ENCODE assay signal across 15 mouse cellular contexts in the genomic region with DNA sequence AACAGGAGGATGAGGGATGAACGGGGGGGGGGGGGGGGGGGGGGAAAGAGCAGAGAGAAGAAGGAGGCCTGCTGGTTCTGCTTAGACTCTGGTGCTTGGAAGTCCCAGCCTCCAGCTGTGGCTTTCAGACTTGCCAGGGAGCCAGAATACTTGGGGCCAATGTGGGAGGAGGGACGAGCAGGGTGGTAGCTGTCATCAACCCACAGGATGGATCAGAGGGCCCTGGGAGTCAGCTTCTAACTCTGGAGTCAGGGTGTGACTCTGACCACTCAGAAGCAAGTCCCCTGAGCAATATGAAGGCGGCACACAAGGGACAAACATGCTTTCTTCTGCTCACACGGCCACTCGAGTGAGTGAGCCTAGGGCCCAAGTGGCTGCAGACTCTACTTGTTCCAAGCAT. TPM values are rescaled to one million over a fixed set of nuclear protein-coding genes. Genes with fewer than 3 reads are reported as not detected.
DNase-seq lines count a peak whose midpoint lies in the region; ATAC-seq and TF ChIP-seq lines count a peak whose summit lies in the region.
"Had no signal": no experiment of that assay in that cellular context is flagged by ENCODE, and none has a peak within 500 bp of the region (broad histone marks: within the 10 kb centered on the region; RNA-seq: fewer than 3 reads in every experiment).

No protein-coding gene starts in this region.

- no peak for TF ChIP-seq POLR2A in testis, adult 2 months (IDR thresholded peaks at IDR 0.05; ENCODE audit: control insufficient read depth, low read depth, low read length)

- H3K9me3 ChIP-seq in heart, embryonic 16.5 days (replicated peaks; ENCODE audit: control insufficient read depth, low read length) = no peaks in the 10 kb centered on the region
- H3K9me3 ChIP-seq: liver, embryonic 12.5 days had no signal

- no peak for DNase-seq in testis, postnatal 14 days (ENCODE audit: low spot score)
- peak; percentile 78 for DNase-seq in lung, postnatal 10 days
- no peak for DNase-seq in adrenal gland, adult 18-20 months (ENCODE audit: low spot score in 2 of 2)
- DNase-seq in thymus, postnatal 0 days (ENCODE audit: low spot score) = no peak
- no peak for DNase-seq in T-cell, adult 2 months (ENCODE audit: low spot score)
- DNase-seq: adrenal gland, postnatal 25 days; thymus, postnatal 4 days had no signal

- no peak for TF ChIP-seq CTCF in testis, adult 2 months (IDR thresholded peaks at IDR 0.05; ENCODE audit: control insufficient read depth, insufficient read depth, insufficient replicate concordance, low read depth, low read length)

- H3K4me2 ChIP-seq in heart, embryonic 16.5 days (ENCODE audit: low read depth, low read length) = no peak overlapping the region
- H3K4me2 ChIP-seq: liver, embryonic 12.5 days had no signal

- peak overlapping the region; percentile 56; the same call in 1 of the 2 replicates for H3K27ac ChIP-seq in testis, adult 2 months (ENCODE audit: control insufficient read depth, insufficient read depth, low read depth, low read length)
- H3K27ac ChIP-seq in heart, embryonic 16.5 days (ENCODE audit: low read length) = peak overlapping the region; percentile 71
- H3K27ac ChIP-seq: liver, embryonic 12.5 days had no signal

- no peaks in the 10 kb centered on the region for H3K36me3 ChIP-seq in testis, adult 2 months (ENCODE audit: control insufficient read depth, insufficient read depth, low read length)
- H3K36me3 ChIP-seq in heart, embryonic 16.5 days (ENCODE audit: control insufficient read depth, insufficient read depth) = peaks cover 9% of the 10 kb centered on the region
- H3K36me3 ChIP-seq: liver, embryonic 12.5 days had no signal

- H3K27me3 ChIP-seq in testis, adult 2 months (ENCODE audit: control insufficient read depth, insufficient read depth, low read length) = no peaks in the 10 kb centered on the region
- no peaks in the 10 kb centered on the region for H3K27me3 ChIP-seq in heart, embryonic 16.5 days (ENCODE audit: control insufficient read depth, insufficient read depth, low read length)
- H3K27me3 ChIP-seq: CH12.LX had no signal

- no peak for ATAC-seq in heart, embryonic 16.5 days (replicated peaks; ENCODE audit: extremely low read depth, insufficient read depth, low FRiP score)
- ATAC-seq: liver, embryonic 12.5 days had no signal

- whole genome bisulfite sequencing in heart, embryonic 16.5 days = 39% methylated on average over 5 of the region's 5 CpGs

- H3K4me3 ChIP-seq in testis, adult 2 months (ENCODE audit: control insufficient read depth, low read depth, low read length) = no peak overlapping the region
- no peak overlapping the region for H3K4me3 ChIP-seq in heart, embryonic 16.5 days (ENCODE audit: low read length)
- H3K4me3 ChIP-seq: erythroblast, embryonic 14.5 days; liver, embryonic 12.5 days had no signal

- H3K9ac ChIP-seq in heart, embryonic 16.5 days (ENCODE audit: low read length) = no peak overlapping the region
- H3K9ac ChIP-seq: liver, embryonic 12.5 days had no signal

- H3K4me1 ChIP-seq in testis, adult 2 months (ENCODE audit: control insufficient read depth, insufficient read depth, low read length) = peaks cover 4% of the 10 kb centered on the region
- H3K4me1 ChIP-seq in heart, embryonic 16.5 days (ENCODE audit: control insufficient read depth, insufficient read depth, low read length) = peaks cover 63% of the 10 kb centered on the region
- H3K4me1 ChIP-seq: liver, embryonic 12.5 days had no signal

RNA-seq across cellular contexts. Expression of gene Ldb3, which starts 23.8 kb away (rescaled TPM):
- 0.54 and 0.99 TPM in 2 replicates for polyA plus RNA-seq in testis, adult 2 months (2012; rRNA removed)
- 356 and 369 TPM in 2 replicates for polyA plus RNA-seq in heart, embryonic 16.5 days (2015; fragmentation: Nextera tagmentation; extraction: Ambion mirVana)
- total RNA-seq in adrenal gland, adult 18-20 months (2021) = 1 to 10 TPM in 1 of 2 experiments, under 1 TPM in 1; 0.46 to 2.6 TPM
- 0.29 and 0.39 TPM in 2 replicates for polyA plus RNA-seq in thymus, postnatal 0 days (2015; fragmentation: Nextera tagmentation; extraction: Ambion mirVana)
- total RNA-seq: common myeloid progenitor, adult 5-6 weeks had no signal
- polyA plus RNA-seq: erythroblast, embryonic 14.5 days had no signal

RNA-seq across cellular contexts. Expression of gene Opn4, which starts 35.3 kb away (rescaled TPM):
- polyA plus RNA-seq in testis, adult 2 months (2012; rRNA removed) = 0.14 and 0.26 TPM in 2 replicates
- polyA plus RNA-seq in heart, embryonic 16.5 days (2015; fragmentation: Nextera tagmentation; extraction: Ambion mirVana) = 6.8 and 8.5 TPM in 2 replicates
- total RNA-seq in adrenal gland, adult 18-20 months (2021) = not detected
- not detected in 2 replicates for polyA plus RNA-seq in thymus, postnatal 0 days (2015; fragmentation: Nextera tagmentation; extraction: Ambion mirVana)
- total RNA-seq: adrenal gland, postnatal 25 days; CH12.LX; common myeloid progenitor, adult 5-6 weeks; left cerebral cortex, postnatal 10 days had no signal
- polyA plus RNA-seq: erythroblast, embryonic 14.5 days; liver, embryonic 12.5 days had no signal

RNA-seq across cellular contexts. Expression of gene 9230112D13Rik, which starts 42.0 kb away (rescaled TPM):
- polyA plus RNA-seq in testis, adult 2 months (2012; rRNA removed) = 0.14 TPM in 1 of 2 replicates, not detected in the other
- polyA plus RNA-seq in heart, embryonic 16.5 days (2015; fragmentation: Nextera tagmentation; extraction: Ambion mirVana) = not detected in 2 replicates
- total RNA-seq in adrenal gland, adult 18-20 months (2021) = not detected
- not detected in 2 replicates for polyA plus RNA-seq in thymus, postnatal 0 days (2015; fragmentation: Nextera tagmentation; extraction: Ambion mirVana)
- total RNA-seq: adrenal gland, postnatal 25 days; common myeloid progenitor, adult 5-6 weeks; left cerebral cortex, postnatal 10 days had no signal
- polyA plus RNA-seq: large intestine, adult 2 months; liver, embryonic 12.5 days had no signal

Comparison
In these comparisons a context has a peak if more than half of its experiments do, and no peak if none do; other contexts are left out.
1. RNA of gene Ldb3, which starts 23.8 kb away (polyA plus RNA-seq): 356 to 369 TPM in heart, embryonic 16.5 days; 0.54 to 0.99 TPM in testis, adult 2 months and 0.29 to 0.39 TPM in thymus, postnatal 0 days; every median in the first group is over 100 times any median in the second.